Mouse (Mus musculus) liver, embryonic 11.5 days (tissue): Measurements from ENCODE around the gene Wbp2. TPM values are rescaled to one million over a fixed set of nuclear protein-coding genes. Genes with fewer than 3 reads are reported as not detected.

Experiments
- ATAC-seq: fragments of 200-750 bp; cut with Nextera tagmentation; replicated peaks from 2 replicates; pipeline ENCODE4 v1.8.0; 2017; ENCODE audit warnings: moderate number of reproducible peaks, mild to moderate bottlenecking, moderate TSS enrichment, moderate library complexity; ENCODE audit not compliant: low FRiP score
- DNase-seq: peaks from one replicate; pipeline ENCODE4 v3.0.0-alpha.2; 2017; ENCODE audit warnings: low spot score
- H3K27ac ChIP-seq: fragments of 300-500 bp; sonication (generic); 2 replicates; pipeline ENCODE4 v1.5.1; 2014; ENCODE audit warnings: mild to moderate bottlenecking, low read depth, low read length, control low read depth
- H3K27me3 ChIP-seq: fragments of 300-500 bp; sonication (generic); replicated peaks from 2 replicates; pipeline ENCODE4 v1.6.1; 2014; ENCODE audit warnings: low read length, mixed read lengths; ENCODE audit not compliant: control insufficient read depth, insufficient read depth
- H3K36me3 ChIP-seq: fragments of 300-500 bp; sonication (generic); 2 replicates; pipeline ENCODE4 v1.6.1; 2014; ENCODE audit warnings: mild to moderate bottlenecking, low read length, moderate library complexity, mixed read lengths; ENCODE audit not compliant: control insufficient read depth, insufficient read depth
- H3K4me1 ChIP-seq: fragments of 300-500 bp; sonication (generic); replicated peaks from 2 replicates; pipeline ENCODE4 v1.6.1; 2014; ENCODE audit warnings: low read length, mixed read lengths; ENCODE audit not compliant: control insufficient read depth, insufficient read depth
- H3K4me2 ChIP-seq: fragments of 300-500 bp; sonication (generic); 2 replicates; pipeline ENCODE4 v1.6.1; 2014; ENCODE audit warnings: mild to moderate bottlenecking, control low read depth, moderate library complexity
- H3K4me3 ChIP-seq: fragments of 300-500 bp; sonication (generic); 2 replicates; pipeline ENCODE4 v1.5.1; 2014; ENCODE audit warnings: low read depth, low read length, control low read depth
- H3K9ac ChIP-seq: fragments of 300-500 bp; sonication (generic); 2 replicates; pipeline ENCODE4 v1.6.1; 2014; ENCODE audit warnings: low read depth, low read length, control low read depth
- H3K9me3 ChIP-seq: fragments of 300-500 bp; sonication (generic); 2 replicates; pipeline ENCODE4 v1.6.1; 2016; ENCODE audit warnings: low read length, inconsistent platforms, mixed read lengths; ENCODE audit not compliant: control insufficient read depth
- WGBS: fragments of 180-500 bp; shearing (Covaris S2); extraction: QIAGEN DNeasy Blood & Tissue Kit; methylation state at CpG from one replicate; pipeline ENCODE4 v1.1.7; 2014; 5-methylcytosine and 5-hydroxymethylcytosine counted together
- polyA plus RNA-seq: library from polyadenylated mRNA; unstranded; fragments of >200 nt; fragmentation: Nextera tagmentation; extraction: Ambion mirVana; gene quantifications from 2 replicates; pipeline ENCODE4 v1.2.1, GENCODE M21; 2014

Gene Wbp2
- polyA plus RNA-seq, 1 experiment from 2014 or later, result 105 TPM

DNA sequence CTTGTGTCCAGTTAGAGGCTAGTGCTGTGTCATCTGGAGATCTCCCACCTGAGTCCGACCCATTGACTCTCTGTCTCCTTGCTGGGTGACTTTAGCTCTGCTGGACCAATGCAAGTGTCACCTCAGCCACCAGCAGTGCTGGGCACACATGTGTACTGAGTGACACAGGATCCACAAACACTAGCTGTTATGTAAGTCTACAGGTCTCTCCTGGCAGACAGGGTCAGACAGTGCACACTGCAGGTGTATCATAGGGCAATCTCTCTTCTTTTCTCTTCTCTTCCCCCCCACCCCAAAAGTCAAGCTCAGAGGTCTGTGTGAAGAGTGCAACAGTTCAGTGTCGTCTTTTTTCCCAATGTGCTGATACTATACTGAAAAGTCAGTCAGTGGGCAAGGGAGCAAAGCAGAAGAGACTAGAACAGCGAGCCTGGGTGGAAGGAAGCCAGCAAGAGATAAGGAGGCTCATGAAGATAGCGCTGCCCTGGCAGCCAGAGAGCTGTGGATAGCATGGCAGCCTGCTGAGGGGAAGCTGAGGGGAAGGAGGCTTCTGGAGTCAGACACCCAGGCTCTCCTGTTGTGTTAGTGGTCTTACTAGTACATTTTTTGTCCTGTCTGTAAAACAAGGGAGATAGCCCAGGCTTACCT, 29.4 kb downstream of the Wbp2 start:
- DNase-seq, result no peak
- H3K4me3 ChIP-seq, result no peak overlapping the region
- H3K36me3 ChIP-seq, result peaks cover 75% of the 10 kb centered on the region
- no peaks in the 10 kb centered on the region for H3K27me3 ChIP-seq
- H3K27ac ChIP-seq, result peak overlapping the region; percentile 82
- peak overlapping the region; percentile 41 for H3K9ac ChIP-seq
- peak overlapping the region; percentile 12; the same call in 1 of the 2 replicates for H3K4me2 ChIP-seq
- H3K4me1 ChIP-seq, result peaks cover 35% of the 10 kb centered on the region
- peak; percentile 76 for ATAC-seq
- no peaks in the 10 kb centered on the region for H3K9me3 ChIP-seq
- WGBS, result 47% methylated on average over 4 of the region's 4 CpGs

DNA sequence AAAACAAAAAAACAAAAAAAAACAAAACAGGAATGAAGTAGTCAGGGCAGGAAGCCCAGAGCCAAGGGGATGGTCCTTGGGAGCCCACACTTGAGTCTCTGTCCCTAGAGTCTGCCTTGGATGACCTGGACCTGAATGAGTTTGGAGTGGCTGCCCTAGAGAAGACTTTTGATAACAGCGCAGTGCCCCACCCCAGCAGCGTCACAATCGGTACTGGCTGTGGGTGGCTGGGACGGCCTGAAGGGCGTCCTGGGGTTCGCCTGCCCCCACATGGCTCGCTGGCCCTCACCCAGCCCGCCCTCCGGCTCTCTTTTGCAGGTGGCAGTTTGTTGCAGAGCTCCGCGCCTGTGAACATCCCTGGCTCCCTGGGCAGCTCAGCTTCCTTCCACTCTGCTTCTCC, 30.9 kb downstream of the Wbp2 start:
- Histone ChIP-seq H3K27me3 (no peaks in the 10 kb centered on the region), H3K27ac (no peak overlapping the region), H3K9ac (no peak overlapping the region), H3K4me3 (no peak overlapping the region), H3K36me3 (peaks cover 80% of the 10 kb centered on the region), H3K4me1 (peaks cover 35% of the 10 kb centered on the region), H3K9me3 (no peaks in the 10 kb centered on the region), H3K4me2 (no peak overlapping the region)
- 74% methylated on average over 11 of the region's 11 CpGs for WGBS
- DNase-seq (no peak), ATAC-seq (no peak)

DNA sequence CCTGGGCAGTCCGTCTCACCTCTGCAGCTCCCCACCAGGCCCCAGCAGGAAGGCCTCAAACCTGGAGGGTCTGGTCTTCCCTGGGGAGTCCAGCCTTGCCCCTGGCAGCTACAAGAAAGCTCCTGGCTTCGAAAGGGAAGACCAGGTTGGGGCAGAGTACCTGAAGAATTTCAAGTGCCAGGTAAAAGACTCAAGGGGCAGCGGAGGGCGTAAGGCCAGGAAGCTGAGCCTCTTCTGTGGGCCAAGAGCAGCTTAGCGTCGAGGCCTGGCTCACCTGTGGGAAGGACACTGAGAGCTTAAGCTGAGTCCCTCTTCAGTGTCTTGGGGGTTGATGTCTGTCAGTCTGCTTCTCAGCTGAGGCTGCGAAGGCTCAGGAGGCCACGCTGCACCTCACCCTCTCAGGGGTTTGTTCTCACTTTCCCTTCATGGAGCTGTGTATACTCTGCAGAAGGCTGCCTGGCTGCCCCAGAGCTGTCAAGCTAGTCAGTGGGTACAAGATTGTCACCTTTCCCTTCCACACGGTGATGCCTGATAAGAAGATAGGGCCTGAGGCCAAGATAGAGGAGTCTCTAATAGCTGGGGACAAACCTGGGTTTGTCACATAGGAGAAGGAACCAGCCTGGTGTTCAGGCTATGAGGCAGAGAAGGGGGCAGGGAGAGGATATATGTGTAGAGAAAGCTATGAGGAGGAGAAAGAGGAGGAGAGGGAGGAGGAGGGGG, 33.1 kb downstream of the Wbp2 start:
- ATAC-seq, result 0 out of 2 replicates have a peak, but pooled peaks have one; percentile 36

DNA sequence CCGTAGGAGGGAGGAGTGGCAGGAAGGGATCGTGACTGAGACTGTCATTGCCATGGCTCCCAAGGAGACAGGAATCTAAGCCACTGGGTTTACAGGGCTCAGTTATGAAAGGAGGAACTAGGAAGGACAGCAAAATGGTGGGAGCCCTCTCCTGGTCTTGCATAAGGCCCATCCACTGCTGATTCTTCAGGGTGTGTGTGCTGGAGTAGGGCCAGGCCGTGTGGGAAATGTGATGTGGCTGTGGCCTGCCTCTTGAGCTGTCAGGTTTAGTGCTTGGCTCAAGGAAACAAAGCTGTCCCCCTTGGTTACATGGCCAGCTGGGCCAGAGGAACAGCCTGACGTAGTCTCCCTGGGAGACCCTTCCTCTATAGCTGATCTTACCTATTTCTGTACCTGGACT, 36.6 kb downstream of the Wbp2 start:
- peaks cover 6% of the 10 kb centered on the region for H3K4me1 ChIP-seq
- 90% methylated on average over 4 of the region's 4 CpGs for WGBS

More for the DNA sequence above, 33.1 kb downstream of the Wbp2 start:
- Histone ChIP-seq H3K9me3 (no peaks in the 10 kb centered on the region; the same call in 1 of the 2 replicates), H3K9ac (no peak overlapping the region), H3K27ac (no peak overlapping the region; the same call in 1 of the 2 replicates), H3K36me3 (peaks cover 79% of the 10 kb centered on the region), H3K4me2 (no peak overlapping the region), H3K4me1 (peaks cover 35% of the 10 kb centered on the region), H3K4me3 (no peak overlapping the region), H3K27me3 (no peaks in the 10 kb centered on the region)
- WGBS, result 85% methylated on average over 9 of the region's 9 CpGs
- DNase-seq, result peak; percentile 29

DNA sequence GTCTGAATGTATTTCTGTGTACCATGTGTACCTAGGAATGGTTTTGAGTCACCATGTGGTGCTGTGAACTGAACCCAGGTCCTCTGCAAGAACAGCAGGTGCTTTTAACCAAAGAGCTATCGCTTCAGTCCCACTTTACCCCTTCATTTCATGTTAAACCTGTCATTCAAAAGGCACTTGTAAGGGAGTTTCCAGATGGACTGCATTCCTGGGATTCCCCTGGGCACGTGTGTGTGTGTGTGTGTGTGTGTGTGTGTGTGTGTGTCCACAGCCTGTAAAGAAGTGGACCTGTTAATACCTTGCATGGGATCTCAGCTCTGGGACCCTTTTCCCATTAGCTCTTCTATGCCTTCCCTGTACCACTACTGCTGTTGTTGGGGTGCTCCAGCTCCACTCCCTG, 37.2 kb downstream of the Wbp2 start:
- no peak for DNase-seq
- no peak overlapping the region for H3K9ac ChIP-seq
- no peak for ATAC-seq
- WGBS, result 83% methylated on average over 2 of the region's 2 CpGs
- no peaks in the 10 kb centered on the region for H3K27me3 ChIP-seq
- peaks cover 6% of the 10 kb centered on the region for H3K4me1 ChIP-seq
- H3K4me3 ChIP-seq, result no peak overlapping the region
- no peak overlapping the region for H3K27ac ChIP-seq
- H3K9me3 ChIP-seq, result no peaks in the 10 kb centered on the region; the same call in 1 of the 2 replicates
- no peak overlapping the region for H3K4me2 ChIP-seq
- H3K36me3 ChIP-seq, result peaks cover 69% of the 10 kb centered on the region

More for the DNA sequence above, 36.6 kb downstream of the Wbp2 start:
- Histone ChIP-seq H3K4me3 (no peak overlapping the region), H3K9me3 (no peaks in the 10 kb centered on the region; the same call in 1 of the 2 replicates), H3K27ac (no peak overlapping the region), H3K27me3 (no peaks in the 10 kb centered on the region), H3K36me3 (peaks cover 74% of the 10 kb centered on the region), H3K9ac (no peak overlapping the region), H3K4me2 (no peak overlapping the region)
- DNase-seq (no peak), ATAC-seq (no peak)

DNA sequence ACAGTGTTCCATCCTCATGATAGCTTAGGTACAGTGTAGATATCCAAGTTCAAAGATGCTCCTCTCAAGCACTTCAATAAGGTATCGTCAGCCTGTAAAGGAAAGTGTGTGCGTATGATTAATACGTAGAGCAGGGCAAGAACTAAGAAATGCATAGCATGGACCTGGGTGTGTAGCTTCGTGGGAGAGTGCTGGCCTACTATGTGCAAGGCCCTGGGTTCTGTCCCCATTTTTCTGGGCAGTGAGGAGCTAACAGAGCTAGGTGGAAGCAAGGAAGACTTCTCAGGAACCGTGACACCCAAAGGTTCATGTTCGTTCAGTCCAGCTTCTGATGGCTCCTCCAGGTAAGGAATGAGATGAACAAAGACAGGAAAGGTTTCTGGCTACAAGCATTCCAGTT, 41.6 kb downstream of the Wbp2 start:
- Histone ChIP-seq H3K9ac (no peak overlapping the region), H3K4me2 (no peak overlapping the region), H3K9me3 (no peaks in the 10 kb centered on the region; the same call in 1 of the 2 replicates), H3K4me3 (no peak overlapping the region), H3K27ac (no peak overlapping the region), H3K27me3 (no peaks in the 10 kb centered on the region), H3K4me1 (no peaks in the 10 kb centered on the region; the same call in 1 of the 2 replicates), H3K36me3 (peaks cover 56% of the 10 kb centered on the region)
- no peak for DNase-seq
- 91% methylated on average over 6 of the region's 6 CpGs for WGBS
- ATAC-seq, result no peak

DNA sequence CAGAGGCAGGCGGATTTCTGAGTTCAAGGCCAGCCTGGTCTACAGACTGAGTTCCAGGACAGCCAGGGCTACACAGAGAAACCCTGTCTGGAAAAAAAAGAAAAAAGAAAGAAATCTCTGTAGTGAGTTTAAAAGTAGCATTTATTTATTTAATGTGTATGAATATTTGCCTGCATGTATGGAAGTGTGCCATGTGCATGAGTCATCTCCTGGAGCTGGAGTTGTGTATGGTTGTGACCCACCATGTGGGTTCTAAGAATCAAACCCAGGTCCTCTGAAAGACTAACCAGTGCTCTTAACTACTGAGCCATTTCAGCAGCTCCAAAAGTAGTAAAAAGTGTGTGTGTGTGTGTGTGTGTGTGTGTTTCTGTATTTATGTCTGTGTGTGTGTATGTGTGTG, 43.5 kb downstream of the Wbp2 start:
- Histone ChIP-seq H3K4me2 (no peak overlapping the region), H3K9ac (no peak overlapping the region), H3K9me3 (no peaks in the 10 kb centered on the region; the same call in 1 of the 2 replicates), H3K27me3 (no peaks in the 10 kb centered on the region), H3K4me3 (no peak overlapping the region), H3K36me3 (peaks cover 44% of the 10 kb centered on the region), H3K27ac (no peak overlapping the region), H3K4me1 (no peaks in the 10 kb centered on the region)
- DNase-seq, result no peak
- no peak for ATAC-seq
- 97% methylated on average over 1 of the region's 1 CpGs for WGBS

DNA sequence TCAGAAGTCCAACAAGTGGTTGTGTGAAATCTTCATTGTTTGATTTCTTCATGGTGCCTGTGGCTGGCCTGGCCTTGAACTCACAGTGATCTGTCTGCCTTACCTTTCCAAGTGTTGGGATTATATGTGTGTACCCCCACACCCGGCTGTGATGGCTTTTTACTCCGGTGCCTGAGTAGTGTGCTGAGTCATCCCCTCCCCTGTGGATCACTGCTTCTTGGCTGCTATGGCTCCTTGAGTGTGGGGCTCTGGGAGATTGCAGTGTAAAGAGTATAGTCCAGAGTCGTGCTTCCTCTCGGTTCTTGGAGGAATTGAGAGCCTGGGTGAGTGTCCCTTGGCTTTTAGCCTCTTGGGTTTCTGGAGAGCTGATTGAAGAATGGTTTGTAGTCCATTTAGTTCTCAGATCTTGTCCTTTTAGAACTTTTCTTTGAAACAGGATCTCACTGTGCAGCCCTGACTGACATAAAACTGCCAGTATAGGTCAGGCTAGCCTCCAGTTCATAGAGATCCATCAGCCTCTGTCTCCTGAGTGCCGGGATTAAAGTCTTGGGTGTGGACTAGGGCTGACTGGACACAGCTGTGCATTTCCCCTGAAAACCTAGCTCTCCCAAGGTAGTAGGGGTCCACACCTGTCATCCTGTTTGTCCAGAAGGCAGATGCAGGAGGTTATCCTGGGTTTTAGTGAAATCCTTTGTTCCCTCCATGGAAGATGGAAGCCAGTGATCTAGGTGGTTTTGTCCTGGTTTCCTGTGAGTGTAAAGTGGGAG, 44.2 kb downstream of the Wbp2 start:
- 64% methylated on average over 5 of the region's 5 CpGs for WGBS
- H3K36me3 ChIP-seq, result peaks cover 39% of the 10 kb centered on the region
- no peaks in the 10 kb centered on the region; the same call in 1 of the 2 replicates for H3K9me3 ChIP-seq
- H3K27ac ChIP-seq, result no peak overlapping the region
- no peak overlapping the region for H3K4me2 ChIP-seq
- no peak overlapping the region for H3K9ac ChIP-seq
- H3K27me3 ChIP-seq, result no peaks in the 10 kb centered on the region
- no peak for ATAC-seq
- H3K4me3 ChIP-seq, result no peak overlapping the region
- H3K4me1 ChIP-seq, result no peaks in the 10 kb centered on the region
- DNase-seq, result no peak
